Mouse (Mus musculus) midbrain, embryonic 15.5 days (tissue): ENCODE results near the gene Gpr62. TPM values are rescaled to one million over a fixed set of nuclear protein-coding genes. Genes with fewer than 3 reads are reported as not detected.

Experiments
- ATAC-seq: fragments of 200-750 bp; cut with Nextera tagmentation; replicated peaks from 2 replicates; pipeline ENCODE4 v1.8.0; 2017; ENCODE audit warnings: moderate TSS enrichment
- H3K27ac ChIP-seq: fragments of 300-500 bp; sonication (generic); 2 replicates; pipeline ENCODE4 v1.5.1; 2015; ENCODE audit warnings: mild to moderate bottlenecking, inconsistent platforms
- H3K27me3 ChIP-seq: fragments of 300-500 bp; sonication (generic); replicated peaks from 2 replicates; pipeline ENCODE4 v1.6.1; 2015; ENCODE audit warnings: inconsistent platforms
- H3K36me3 ChIP-seq: fragments of 300-500 bp; sonication (generic); replicated peaks from 2 replicates; pipeline ENCODE4 v1.6.1; 2015; ENCODE audit warnings: inconsistent platforms
- H3K4me1 ChIP-seq: fragments of 300-500 bp; sonication (generic); 2 replicates; pipeline ENCODE4 v1.6.1; 2015; ENCODE audit warnings: inconsistent platforms
- H3K4me2 ChIP-seq: fragments of 300-500 bp; sonication (generic); 2 replicates; pipeline ENCODE4 v1.6.1; 2015; ENCODE audit warnings: inconsistent platforms, mild to moderate bottlenecking, moderate library complexity
- H3K4me3 ChIP-seq: fragments of 300-500 bp; sonication (generic); 2 replicates; pipeline ENCODE4 v1.5.1; 2015; ENCODE audit warnings: mild to moderate bottlenecking, inconsistent platforms
- H3K9ac ChIP-seq: fragments of 300-500 bp; sonication (generic); 2 replicates; pipeline ENCODE4 v1.6.1; 2015; ENCODE audit warnings: mild to moderate bottlenecking, inconsistent platforms
- H3K9me3 ChIP-seq: fragments of 300-500 bp; sonication (generic); 2 replicates; pipeline ENCODE4 v1.6.1; 2016; ENCODE audit warnings: inconsistent platforms
- WGBS: fragments of 180-500 bp; shearing (Covaris S2); methylation state at CpG from one replicate; pipeline ENCODE4 v1.1.7; 2015; ENCODE audit warnings: mixed read lengths; 5-methylcytosine and 5-hydroxymethylcytosine counted together
- polyA plus RNA-seq: library from polyadenylated mRNA; unstranded; fragments of >200 nt; fragmentation: Nextera tagmentation; extraction: Ambion mirVana; gene quantifications from 2 replicates; pipeline ENCODE4 v1.2.1, GENCODE M21; 2015

Gpr62 gene
- polyA plus RNA-seq, 1 experiment from 2014 or later: 1.2 TPM

GRCm38 (mm10) chr9:106461641-106462429, 3.9 kb downstream of the Gpr62 start:
- H3K36me3 ChIP-seq: peaks cover 27% of the 10 kb centered on the region
- WGBS: 80% methylated on average over 16 of the region's 16 CpGs
- peaks cover 59% of the 10 kb centered on the region for H3K4me1 ChIP-seq

GRCm38 (mm10) chr9:106461026-106461415, 4.7 kb downstream of the Gpr62 start:
- ATAC-seq: no peak
- 90% methylated on average over 9 of the region's 9 CpGs for WGBS
- peaks cover 64% of the 10 kb centered on the region for H3K4me1 ChIP-seq

More at GRCm38 (mm10) chr9:106461641-106462429, 3.9 kb downstream of the Gpr62 start:
- H3K9me3 ChIP-seq: no peaks in the 10 kb centered on the region
- no peak overlapping the region for H3K9ac ChIP-seq
- no peak overlapping the region for H3K4me3 ChIP-seq
- no peak for ATAC-seq
- no peak overlapping the region for H3K4me2 ChIP-seq
- no peak overlapping the region for H3K27ac ChIP-seq
- H3K27me3 ChIP-seq: no peaks in the 10 kb centered on the region

GRCm38 (mm10) chr9:106460401-106461025, 5.2 kb downstream of the Gpr62 start:
- H3K27me3 ChIP-seq: no peaks in the 10 kb centered on the region
- H3K9ac ChIP-seq: no peak overlapping the region
- WGBS: 80% methylated on average over 18 of the region's 18 CpGs
- peaks cover 64% of the 10 kb centered on the region for H3K4me1 ChIP-seq
- peaks cover 27% of the 10 kb centered on the region for H3K36me3 ChIP-seq
- H3K4me2 ChIP-seq: no peak overlapping the region
- no peak for ATAC-seq
- H3K27ac ChIP-seq: no peak overlapping the region
- no peak overlapping the region for H3K4me3 ChIP-seq
- H3K9me3 ChIP-seq: no peaks in the 10 kb centered on the region

More at GRCm38 (mm10) chr9:106461026-106461415, 4.7 kb downstream of the Gpr62 start:
- Histone ChIP-seq H3K27me3 (no peaks in the 10 kb centered on the region), H3K4me2 (no peak overlapping the region), H3K9me3 (no peaks in the 10 kb centered on the region), H3K4me3 (no peak overlapping the region), H3K27ac (no peak overlapping the region), H3K9ac (no peak overlapping the region), H3K36me3 (peaks cover 27% of the 10 kb centered on the region)

- Histone ChIP-seq H3K4me1 (peaks cover 64% of the 10 kb centered on the region), H3K36me3 (peaks cover 27% of the 10 kb centered on the region), H3K4me3 (no peak overlapping the region), H3K9ac (no peak overlapping the region), H3K4me2 (no peak overlapping the region), H3K9me3 (no peaks in the 10 kb centered on the region), H3K27ac (no peak overlapping the region), H3K27me3 (no peaks in the 10 kb centered on the region)
- no peak for ATAC-seq
- 87% methylated on average over 15 of the region's 15 CpGs for WGBS
These were observed 5.8 kb downstream of the Gpr62 start for GRCm38 (mm10) chr9:106459946-106460345.

GRCm38 (mm10) chr9:106457920-106458319, 7.8 kb downstream of the Gpr62 start:
- H3K4me1 ChIP-seq: peaks cover 67% of the 10 kb centered on the region
- H3K4me3 ChIP-seq: no peak overlapping the region
- 46% methylated on average over 5 of the region's 5 CpGs for WGBS
- H3K9ac ChIP-seq: peak overlapping the region; percentile 87; the same call in 1 of the 2 replicates
- H3K27ac ChIP-seq: 0 out of 2 replicates have a peak overlapping the region, but pooled peaks have one; percentile 91
- ATAC-seq: no peak
- no peaks in the 10 kb centered on the region for H3K27me3 ChIP-seq
- peak overlapping the region; percentile 77 for H3K4me2 ChIP-seq
- H3K9me3 ChIP-seq: no peaks in the 10 kb centered on the region
- peaks cover 16% of the 10 kb centered on the region for H3K36me3 ChIP-seq

- peak overlapping the region; percentile 91; the same call in 1 of the 2 replicates for H3K27ac ChIP-seq
- no peak for ATAC-seq
- peaks cover 11% of the 10 kb centered on the region for H3K36me3 ChIP-seq
- no peaks in the 10 kb centered on the region for H3K27me3 ChIP-seq
- 36% methylated on average over 9 of the region's 9 CpGs for WGBS
- peak overlapping the region; percentile 77 for H3K4me2 ChIP-seq
- H3K9me3 ChIP-seq: no peaks in the 10 kb centered on the region
- H3K9ac ChIP-seq: peak overlapping the region; percentile 87
- peaks cover 75% of the 10 kb centered on the region for H3K4me1 ChIP-seq
- H3K4me3 ChIP-seq: peak overlapping the region; percentile 70
These were observed 8.6 kb downstream of the Gpr62 start for GRCm38 (mm10) chr9:106457163-106457559.

GRCm38 (mm10) chr9:106456325-106457162, 9.2 kb downstream of the Gpr62 start:
- Histone ChIP-seq H3K4me3 (peak overlapping the region; percentile 70), H3K9ac (peak overlapping the region; percentile 87), H3K4me1 (peaks cover 79% of the 10 kb centered on the region), H3K36me3 (peaks cover 5% of the 10 kb centered on the region), H3K4me2 (peak overlapping the region; percentile 77), H3K9me3 (no peaks in the 10 kb centered on the region), H3K27me3 (no peaks in the 10 kb centered on the region), H3K27ac (peak overlapping the region; percentile 91)
- no peak for ATAC-seq
- WGBS: 24% methylated on average over 15 of the region's 15 CpGs

GRCm38 (mm10) chr9:106454888-106455681, 10.7 kb downstream of the Gpr62 start:
- Histone ChIP-seq H3K4me2 (peak overlapping the region; percentile 77), H3K27me3 (no peaks in the 10 kb centered on the region), H3K9me3 (no peaks in the 10 kb centered on the region), H3K4me3 (peak overlapping the region; percentile 70), H3K4me1 (peaks cover 73% of the 10 kb centered on the region), H3K27ac (peak overlapping the region; percentile 91), H3K9ac (peak overlapping the region; percentile 87), H3K36me3 (no peaks in the 10 kb centered on the region)
- 2% methylated on average over 16 of the region's 17 CpGs for WGBS
- peak; percentile 51 for ATAC-seq

GRCm38 (mm10) chr9:106454071-106454761, 11.5 kb downstream of the Gpr62 start:
- Histone ChIP-seq H3K4me2 (peak overlapping the region; percentile 77), H3K36me3 (no peaks in the 10 kb centered on the region), H3K27me3 (no peaks in the 10 kb centered on the region), H3K4me1 (peaks cover 65% of the 10 kb centered on the region), H3K9ac (peak overlapping the region; percentile 87), H3K4me3 (peak overlapping the region; percentile 70), H3K27ac (peak overlapping the region; percentile 91), H3K9me3 (no peaks in the 10 kb centered on the region)
- WGBS: under 1% methylated on average over 19 of the region's 20 CpGs
- ATAC-seq: peak; percentile 32

GRCm38 (mm10) chr9:106453271-106454070, 12.3 kb downstream of the Gpr62 start, which contains the start of gene Pcbp4:
Gene Pcbp4 (plus strand): TSS chr9:106453291.
- WGBS: under 1% methylated on average over 46 of the region's 74 CpGs
- H3K27me3 ChIP-seq: no peaks in the 10 kb centered on the region
- H3K9ac ChIP-seq: peak within 1 kb of the TSS; percentile 87
- H3K4me1 ChIP-seq: peaks cover 64% of the 10 kb centered on the region
- no peaks in the 10 kb centered on the region for H3K36me3 ChIP-seq
- peak within 1 kb of the TSS; percentile 70 for H3K4me3 ChIP-seq
- H3K27ac ChIP-seq: peak within 1 kb of the TSS; percentile 91
- H3K9me3 ChIP-seq: no peaks in the 10 kb centered on the region
- H3K4me2 ChIP-seq: peak within 1 kb of the TSS; percentile 77
- peak; percentile 57 for ATAC-seq
